Mouse (Mus musculus) heart, embryonic 10.5 days (tissue): Measurements from ENCODE around the gene Chrnd. TPM values are rescaled to one million over a fixed set of nuclear protein-coding genes. Genes with fewer than 3 reads are reported as not detected.

ENCODE experiments used
- DNase-seq: peaks from one replicate; pipeline ENCODE4 v3.0.0-alpha.2; 2017; ENCODE audit warnings: low spot score
- H3K27ac ChIP-seq: fragments of 300-500 bp; sonication (generic); 2 replicates; pipeline ENCODE4 v1.5.1; 2016; ENCODE audit warnings: mild to moderate bottlenecking
- H3K27me3 ChIP-seq: fragments of 300-500 bp; sonication (generic); 2 replicates; pipeline ENCODE4 v1.6.1; 2016; ENCODE audit warnings: mild to moderate bottlenecking; ENCODE audit not compliant: poor library complexity, insufficient read depth, severe bottlenecking
- H3K36me3 ChIP-seq: fragments of 300-500 bp; sonication (generic); 2 replicates; pipeline ENCODE4 v1.6.1; 2016; ENCODE audit warnings: mild to moderate bottlenecking, moderate library complexity
- H3K4me1 ChIP-seq: fragments of 300-500 bp; sonication (generic); 2 replicates; pipeline ENCODE4 v1.6.1; 2016; ENCODE audit warnings: mild to moderate bottlenecking
- H3K4me3 ChIP-seq: fragments of 300-500 bp; sonication (generic); 2 replicates; pipeline ENCODE4 v1.5.1; 2016; ENCODE audit warnings: mild to moderate bottlenecking, moderate library complexity
- H3K9me3 ChIP-seq: fragments of 300-500 bp; sonication (generic); 2 replicates; pipeline ENCODE4 v1.6.1; 2016; ENCODE audit warnings: mild to moderate bottlenecking, moderate library complexity
- WGBS: fragments of 180-500 bp; shearing (Covaris S2); methylation state at CpG from one replicate; pipeline ENCODE4 v1.1.7; 2016; 5-methylcytosine and 5-hydroxymethylcytosine counted together
- polyA plus RNA-seq: library from polyadenylated mRNA; unstranded; fragments of >200 nt; fragmentation: Nextera tagmentation; extraction: Ambion mirVana; gene quantifications from 2 replicates; pipeline ENCODE4 v1.2.1, GENCODE M21; 2016

The Chrnd gene
- polyA plus RNA-seq, 1 experiment from 2014 or later = 0.13 TPM

GRCm38 (mm10) chr1:87214748-87215147, 24.3 kb downstream of the Chrnd start:
- Histone ChIP-seq H3K4me3 (peak overlapping the region; percentile 93), H3K36me3 (peaks cover 8% of the 10 kb centered on the region), H3K4me1 (peaks cover 23% of the 10 kb centered on the region), H3K9me3 (no peaks in the 10 kb centered on the region), H3K27ac (peak overlapping the region; percentile 100), H3K27me3 (peaks cover 4% of the 10 kb centered on the region; the same call in 1 of the 2 replicates)
- no peak for DNase-seq
- 26% methylated on average over 4 of the region's 4 CpGs for WGBS

- H3K36me3 ChIP-seq = peaks cover 40% of the 10 kb centered on the region
- no peak overlapping the region for H3K4me3 ChIP-seq
- H3K9me3 ChIP-seq = no peaks in the 10 kb centered on the region
- no peak overlapping the region for H3K27ac ChIP-seq
- DNase-seq = no peak
- no peaks in the 10 kb centered on the region for H3K27me3 ChIP-seq
- WGBS = 72% methylated on average over 3 of the region's 3 CpGs
- H3K4me1 ChIP-seq = peaks cover 21% of the 10 kb centered on the region
Observed at GRCm38 (mm10) chr1:87217938-87218337, 27.5 kb downstream of the Chrnd start.

GRCm38 (mm10) chr1:87225739-87226138, 35.3 kb downstream of the Chrnd start:
- peaks cover 99% of the 10 kb centered on the region for H3K36me3 ChIP-seq
- no peak overlapping the region for H3K4me3 ChIP-seq
- 95% methylated on average over 8 of the region's 8 CpGs for WGBS
- no peak overlapping the region for H3K27ac ChIP-seq
- DNase-seq = no peak
- H3K9me3 ChIP-seq = no peaks in the 10 kb centered on the region
- H3K4me1 ChIP-seq = no peaks in the 10 kb centered on the region
- H3K27me3 ChIP-seq = no peaks in the 10 kb centered on the region

GRCm38 (mm10) chr1:87226409-87227159, 36.2 kb downstream of the Chrnd start:
- Histone ChIP-seq H3K9me3 (no peaks in the 10 kb centered on the region), H3K4me3 (no peak overlapping the region), H3K4me1 (no peaks in the 10 kb centered on the region), H3K27ac (no peak overlapping the region), H3K36me3 (peaks cover 96% of the 10 kb centered on the region), H3K27me3 (no peaks in the 10 kb centered on the region)
- no peak for DNase-seq
- 90% methylated on average over 1 of the region's 1 CpGs for WGBS

- Histone ChIP-seq H3K27me3 (no peaks in the 10 kb centered on the region), H3K27ac (no peak overlapping the region), H3K4me3 (no peak overlapping the region), H3K9me3 (no peaks in the 10 kb centered on the region), H3K4me1 (no peaks in the 10 kb centered on the region), H3K36me3 (peaks cover 96% of the 10 kb centered on the region)
- 86% methylated on average over 3 of the region's 3 CpGs for WGBS
- no peak for DNase-seq
Observed at GRCm38 (mm10) chr1:87227160-87227550, 36.7 kb downstream of the Chrnd start.

GRCm38 (mm10) chr1:87230606-87231005, 40.2 kb downstream of the Chrnd start:
- Histone ChIP-seq H3K36me3 (peaks cover 92% of the 10 kb centered on the region), H3K27me3 (no peaks in the 10 kb centered on the region), H3K4me1 (no peaks in the 10 kb centered on the region), H3K4me3 (no peak overlapping the region), H3K9me3 (no peaks in the 10 kb centered on the region), H3K27ac (no peak overlapping the region)
- WGBS = 88% methylated on average over 5 of the region's 5 CpGs
- no peak for DNase-seq

GRCm38 (mm10) chr1:87232197-87232596, 41.8 kb downstream of the Chrnd start:
- no peaks in the 10 kb centered on the region for H3K27me3 ChIP-seq
- no peak overlapping the region for H3K4me3 ChIP-seq
- no peak for DNase-seq
- no peaks in the 10 kb centered on the region for H3K9me3 ChIP-seq
- H3K27ac ChIP-seq = no peak overlapping the region
- no peaks in the 10 kb centered on the region for H3K4me1 ChIP-seq
- 86% methylated on average over 7 of the region's 7 CpGs for WGBS
- H3K36me3 ChIP-seq = peaks cover 91% of the 10 kb centered on the region

- Histone ChIP-seq H3K27me3 (no peaks in the 10 kb centered on the region), H3K36me3 (peaks cover 46% of the 10 kb centered on the region), H3K4me3 (no peak overlapping the region), H3K4me1 (peaks cover 6% of the 10 kb centered on the region; the same call in 1 of the 2 replicates), H3K9me3 (no peaks in the 10 kb centered on the region), H3K27ac (no peak overlapping the region)
- DNase-seq = no peak
- 43% methylated on average over 8 of the region's 8 CpGs for WGBS
Observed at GRCm38 (mm10) chr1:87239056-87239455, 48.6 kb downstream of the Chrnd start.

GRCm38 (mm10) chr1:87243021-87243420, 52.6 kb downstream of the Chrnd start:
- 88% methylated on average over 8 of the region's 8 CpGs for WGBS
- H3K36me3 ChIP-seq = peaks cover 12% of the 10 kb centered on the region
- H3K9me3 ChIP-seq = no peaks in the 10 kb centered on the region
- H3K4me1 ChIP-seq = peaks cover 12% of the 10 kb centered on the region; the same call in 1 of the 2 replicates
- no peak overlapping the region for H3K4me3 ChIP-seq
- no peaks in the 10 kb centered on the region for H3K27me3 ChIP-seq
- no peak for DNase-seq
- no peak overlapping the region for H3K27ac ChIP-seq

GRCm38 (mm10) chr1:87245430-87245829, 55.0 kb downstream of the Chrnd start:
- Histone ChIP-seq H3K4me3 (no peak overlapping the region), H3K36me3 (no peaks in the 10 kb centered on the region), H3K4me1 (peaks cover 6% of the 10 kb centered on the region; the same call in 1 of the 2 replicates), H3K27me3 (no peaks in the 10 kb centered on the region), H3K9me3 (no peaks in the 10 kb centered on the region), H3K27ac (no peak overlapping the region)
- WGBS = 39% methylated on average over 1 of the region's 1 CpGs
- no peak for DNase-seq

- peak; percentile 88 for DNase-seq
- peaks cover 6% of the 10 kb centered on the region; the same call in 1 of the 2 replicates for H3K4me1 ChIP-seq
- no peaks in the 10 kb centered on the region for H3K9me3 ChIP-seq
- no peaks in the 10 kb centered on the region for H3K36me3 ChIP-seq
- peak overlapping the region; percentile 18 for H3K4me3 ChIP-seq
- no peak overlapping the region for H3K27ac ChIP-seq
- no peaks in the 10 kb centered on the region for H3K27me3 ChIP-seq
- WGBS = 24% methylated on average over 22 of the region's 22 CpGs
Observed at GRCm38 (mm10) chr1:87245929-87246815, 55.8 kb downstream of the Chrnd start.
